Mouse (Mus musculus): ENCODE data around the gene Abhd11. TPM values are rescaled to one million over a fixed set of nuclear protein-coding genes. Genes with fewer than 3 reads are reported as not detected.
A peak's percentile ranks its signal among the peaks of the same experiment; 100 is the strongest.
"Not testable (repeated sequence)": the region's sequence is repeated elsewhere in the genome, so short reads cannot be mapped to it uniquely, and the experiment has no call there.

Gene Abhd11
- total RNA-seq (2014; rRNA removed; ENCODE audit: low replicate concordance) (55.6 and 60.8 TPM in 2 replicates), polyA plus RNA-seq (2015; fragmentation: Nextera tagmentation; extraction: Ambion mirVana) (99.5 and 100 TPM in 2 replicates)

GRCm38 (mm10) chr5:135008671-135009589 lies at the start of gene Abhd11:
TSS of gene Abhd11 (plus strand) at chr5:135009152.
- H3K9ac ChIP-seq (replicated peaks; ENCODE audit: low read depth, low read length): peak within 1 kb of the TSS; percentile 54
- 0% methylated on average over 52 of the region's 52 CpGs for WGBS

GRCm38 (mm10) chr5:134960430-134960829 lies 48.5 kb upstream of the Abhd11 start:
- Histone ChIP-seq H3K4me3 (ENCODE audit: low read depth, low read length) (no peak overlapping the region), H3K27me3 (ENCODE audit: control insufficient read depth, insufficient read depth, low read length) (no peaks in the 10 kb centered on the region), H3K36me3 (replicated peaks; ENCODE audit: control insufficient read depth, insufficient read depth, low read length) (no peaks in the 10 kb centered on the region), H3K9me3 (replicated peaks; ENCODE audit: control insufficient read depth, low read length) (no peaks in the 10 kb centered on the region), H3K4me1 (ENCODE audit: control insufficient read depth, insufficient read depth) (no peaks in the 10 kb centered on the region), H3K4me2 (ENCODE audit: low read depth, low read length) (no peak overlapping the region), H3K27ac (ENCODE audit: low read depth) (no peak overlapping the region), H3K9ac (replicated peaks; ENCODE audit: low read depth, low read length) (no peak overlapping the region)
- no peak for TF ChIP-seq EP300 (IDR thresholded peaks at IDR 0.05; ENCODE audit: low read depth)
- TF ChIP-seq CTCF (IDR thresholded peaks at IDR 0.05; ENCODE audit: low read depth): no peak
- ATAC-seq (ENCODE audit: insufficient read depth, low read depth): no peak
- 84% methylated on average over 2 of the region's 2 CpGs for WGBS
- DNase-seq (ENCODE audit: low spot score): no peak

More at GRCm38 (mm10) chr5:135008671-135009589, at the start of gene Abhd11:
- DNase-seq (ENCODE audit: low spot score) (peak; percentile 99), ATAC-seq (ENCODE audit: insufficient read depth, low read depth) (peak; percentile 85)
- no peaks in the 10 kb centered on the region for H3K9me3 ChIP-seq (replicated peaks; ENCODE audit: control insufficient read depth, low read length)
- peak within 1 kb of the TSS; percentile 61 for H3K4me3 ChIP-seq (ENCODE audit: low read depth, low read length)
- H3K36me3 ChIP-seq (replicated peaks; ENCODE audit: control insufficient read depth, insufficient read depth, low read length): peaks cover 10% of the 10 kb centered on the region; the same call in 1 of the 2 replicates
- peak within 1 kb of the TSS; percentile 67 for H3K4me2 ChIP-seq (ENCODE audit: low read depth, low read length)
- H3K27ac ChIP-seq (ENCODE audit: low read depth): peak within 1 kb of the TSS; percentile 96
- TF ChIP-seq EP300 (IDR thresholded peaks at IDR 0.05; ENCODE audit: low read depth) (peak; percentile 78; the same call in 1 of the 2 replicates), CTCF (IDR thresholded peaks at IDR 0.05; ENCODE audit: low read depth) (0 out of 2 replicates have a peak, but pooled peaks have one; percentile 10)
- no peaks in the 10 kb centered on the region for H3K27me3 ChIP-seq (ENCODE audit: control insufficient read depth, insufficient read depth, low read length)
- peaks cover 6% of the 10 kb centered on the region for H3K4me1 ChIP-seq (ENCODE audit: control insufficient read depth, insufficient read depth)

- Histone ChIP-seq H3K4me2 (ENCODE audit: low read depth, low read length) (no peak overlapping the region), H3K27me3 (ENCODE audit: control insufficient read depth, insufficient read depth, low read length) (peaks cover 3% of the 10 kb centered on the region; the same call in 1 of the 2 replicates), H3K4me1 (ENCODE audit: control insufficient read depth, insufficient read depth) (peaks cover 7% of the 10 kb centered on the region; the same call in 1 of the 2 replicates), H3K9me3 (replicated peaks; ENCODE audit: control insufficient read depth, low read length) (no peaks in the 10 kb centered on the region), H3K36me3 (replicated peaks; ENCODE audit: control insufficient read depth, insufficient read depth, low read length) (no peaks in the 10 kb centered on the region), H3K9ac (replicated peaks; ENCODE audit: low read depth, low read length) (no peak overlapping the region), H3K4me3 (ENCODE audit: low read depth, low read length) (no peak overlapping the region), H3K27ac (ENCODE audit: low read depth) (no peak overlapping the region)
- no peak for DNase-seq (ENCODE audit: low spot score)
- ATAC-seq (ENCODE audit: insufficient read depth, low read depth): no peak
- no peak for TF ChIP-seq EP300 (IDR thresholded peaks at IDR 0.05; ENCODE audit: low read depth)
- TF ChIP-seq CTCF (IDR thresholded peaks at IDR 0.05; ENCODE audit: low read depth): no peak
- 92% methylated on average over 2 of the region's 2 CpGs for WGBS
Measured at GRCm38 (mm10) chr5:134961519-134961918, 47.4 kb upstream of the Abhd11 start.

GRCm38 (mm10) chr5:134963546-134963945 lies 45.4 kb upstream of the Abhd11 start:
- TF ChIP-seq EP300 (IDR thresholded peaks at IDR 0.05; ENCODE audit: low read depth) (no peak), CTCF (IDR thresholded peaks at IDR 0.05; ENCODE audit: low read depth) (peak; percentile 13; the same call in 1 of the 2 replicates)
- WGBS: 25% methylated on average over 5 of the region's 5 CpGs
- H3K9me3 ChIP-seq (replicated peaks; ENCODE audit: control insufficient read depth, low read length): no peaks in the 10 kb centered on the region
- ATAC-seq (ENCODE audit: insufficient read depth, low read depth) (no peak), DNase-seq (ENCODE audit: low spot score) (peak; percentile 34)
- H3K27ac ChIP-seq (ENCODE audit: low read depth): no peak overlapping the region
- H3K4me1 ChIP-seq (ENCODE audit: control insufficient read depth, insufficient read depth): peaks cover 7% of the 10 kb centered on the region; the same call in 1 of the 2 replicates
- no peak overlapping the region for H3K9ac ChIP-seq (replicated peaks; ENCODE audit: low read depth, low read length)
- no peaks in the 10 kb centered on the region for H3K36me3 ChIP-seq (replicated peaks; ENCODE audit: control insufficient read depth, insufficient read depth, low read length)
- no peak overlapping the region for H3K4me2 ChIP-seq (ENCODE audit: low read depth, low read length)
- H3K27me3 ChIP-seq (ENCODE audit: control insufficient read depth, insufficient read depth, low read length): peaks cover 16% of the 10 kb centered on the region
- H3K4me3 ChIP-seq (ENCODE audit: low read depth, low read length): no peak overlapping the region

GRCm38 (mm10) chr5:134964655-134965054 lies 44.3 kb upstream of the Abhd11 start:
- not testable (repeated sequence) for H3K4me1 ChIP-seq (ENCODE audit: control insufficient read depth, insufficient read depth); H3K9me3 ChIP-seq (replicated peaks; ENCODE audit: control insufficient read depth, low read length); H3K4me3 ChIP-seq (ENCODE audit: low read depth, low read length); DNase-seq (ENCODE audit: low spot score); ATAC-seq (ENCODE audit: insufficient read depth, low read depth); H3K4me2 ChIP-seq (ENCODE audit: low read depth, low read length); H3K36me3 ChIP-seq (replicated peaks; ENCODE audit: control insufficient read depth, insufficient read depth, low read length); H3K9ac ChIP-seq (replicated peaks; ENCODE audit: low read depth, low read length); H3K27ac ChIP-seq (ENCODE audit: low read depth)
- H3K27me3 ChIP-seq (ENCODE audit: control insufficient read depth, insufficient read depth, low read length): peaks cover 16% of the 10 kb centered on the region

All from heart, postnatal 0 days (tissue).